Mouse (Mus musculus): Measurements from ENCODE around the gene Yipf1. TPM values are rescaled to one million over a fixed set of nuclear protein-coding genes. Genes with fewer than 3 reads are reported as not detected.

The Yipf1 gene
- polyA plus RNA-seq, 1 experiment from 2014 or later = 57.3 TPM

DNA sequence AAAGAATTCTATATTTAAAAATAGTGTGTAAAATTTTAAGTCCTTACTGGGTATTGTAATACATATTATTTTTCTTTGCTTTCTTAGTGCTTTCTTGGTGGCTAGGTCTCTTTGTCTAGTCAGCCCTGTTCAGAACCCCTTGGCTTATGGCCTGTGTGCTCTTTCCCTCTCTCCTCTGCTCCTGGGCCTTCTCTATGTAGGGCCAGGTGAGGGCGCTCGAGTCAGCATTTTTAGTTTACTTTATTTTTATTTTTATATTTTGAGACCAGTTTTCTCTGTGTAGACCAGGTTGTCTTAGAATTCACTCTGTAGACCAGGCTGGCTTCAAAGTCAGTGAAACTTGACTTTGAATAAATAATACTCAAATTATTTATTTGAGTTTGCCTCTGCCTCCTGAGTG, 58.1 kb downstream of the Yipf1 start:
- Histone ChIP-seq H3K4me1 (peaks cover 9% of the 10 kb centered on the region), H3K4me2 (replicated peaks) (no peak overlapping the region), H3K36me3 (peaks cover 45% of the 10 kb centered on the region), H3K9ac (no peak overlapping the region), H3K9me3 (replicated peaks) (no peaks in the 10 kb centered on the region), H3K27me3 (no peaks in the 10 kb centered on the region), H3K4me3 (replicated peaks) (no peak overlapping the region), H3K27ac (replicated peaks) (no peak overlapping the region)
- ATAC-seq (ENCODE audit: insufficient number of reproducible peaks, low FRiP score, low TSS enrichment, low read depth) = no peak
- WGBS = 63% methylated on average over 2 of the region's 2 CpGs

DNA sequence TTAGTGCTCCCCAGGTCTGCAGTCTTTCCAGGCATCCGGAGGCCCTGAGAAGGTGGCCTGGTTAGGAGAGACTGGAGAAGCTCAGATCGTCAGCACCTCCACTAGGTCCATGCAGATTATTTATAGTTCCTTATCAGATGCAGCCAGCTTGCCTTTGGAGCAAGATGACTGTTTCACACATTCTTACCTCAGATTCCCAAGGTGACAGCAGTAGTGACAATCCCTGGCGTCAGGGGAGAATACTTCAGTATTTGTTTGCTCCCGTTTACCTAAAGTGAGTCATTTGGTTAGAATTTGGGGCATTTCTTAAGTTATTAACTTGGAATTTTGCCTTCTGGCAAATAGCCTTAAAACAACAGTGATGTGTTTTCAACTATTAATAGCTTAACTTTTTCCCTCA, 60.5 kb downstream of the Yipf1 start:
- H3K4me1 ChIP-seq = no peaks in the 10 kb centered on the region
- H3K4me2 ChIP-seq (replicated peaks) = no peak overlapping the region
- no peak overlapping the region for H3K27ac ChIP-seq (replicated peaks)
- H3K4me3 ChIP-seq (replicated peaks) = no peak overlapping the region
- 68% methylated on average over 4 of the region's 4 CpGs for WGBS
- no peak overlapping the region for H3K9ac ChIP-seq
- H3K27me3 ChIP-seq = no peaks in the 10 kb centered on the region
- no peak for ATAC-seq (ENCODE audit: insufficient number of reproducible peaks, low FRiP score, low TSS enrichment, low read depth)
- no peaks in the 10 kb centered on the region for H3K9me3 ChIP-seq (replicated peaks)
- H3K36me3 ChIP-seq = peaks cover 41% of the 10 kb centered on the region

DNA sequence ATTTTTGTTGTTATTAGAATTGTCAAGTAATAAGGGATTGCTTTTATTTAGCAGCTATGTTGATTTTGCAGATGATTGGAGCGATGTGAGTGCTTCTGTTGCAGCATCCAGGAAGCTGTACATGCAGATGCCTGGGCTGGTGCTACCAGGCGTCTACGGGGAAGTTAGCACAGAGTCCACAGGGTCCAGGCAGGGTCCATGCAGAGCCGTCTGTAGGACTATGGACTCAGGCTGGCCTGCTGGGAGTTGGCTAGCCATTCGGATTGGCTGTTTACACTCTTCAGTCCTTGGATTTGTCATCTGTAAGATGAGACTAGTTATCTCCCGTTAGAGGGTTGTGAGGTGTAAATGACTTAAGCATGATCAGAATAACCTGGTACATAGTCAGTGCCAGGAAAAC, 64.8 kb downstream of the Yipf1 start:
- H3K4me3 ChIP-seq (replicated peaks) = no peak overlapping the region
- no peaks in the 10 kb centered on the region for H3K27me3 ChIP-seq
- H3K9me3 ChIP-seq (replicated peaks) = no peaks in the 10 kb centered on the region
- peaks cover 55% of the 10 kb centered on the region for H3K36me3 ChIP-seq
- 85% methylated on average over 6 of the region's 6 CpGs for WGBS
- H3K27ac ChIP-seq (replicated peaks) = no peak overlapping the region
- ATAC-seq (ENCODE audit: insufficient number of reproducible peaks, low FRiP score, low TSS enrichment, low read depth) = no peak
- H3K9ac ChIP-seq = no peak overlapping the region
- H3K4me1 ChIP-seq = no peaks in the 10 kb centered on the region
- H3K4me2 ChIP-seq (replicated peaks) = no peak overlapping the region

DNA sequence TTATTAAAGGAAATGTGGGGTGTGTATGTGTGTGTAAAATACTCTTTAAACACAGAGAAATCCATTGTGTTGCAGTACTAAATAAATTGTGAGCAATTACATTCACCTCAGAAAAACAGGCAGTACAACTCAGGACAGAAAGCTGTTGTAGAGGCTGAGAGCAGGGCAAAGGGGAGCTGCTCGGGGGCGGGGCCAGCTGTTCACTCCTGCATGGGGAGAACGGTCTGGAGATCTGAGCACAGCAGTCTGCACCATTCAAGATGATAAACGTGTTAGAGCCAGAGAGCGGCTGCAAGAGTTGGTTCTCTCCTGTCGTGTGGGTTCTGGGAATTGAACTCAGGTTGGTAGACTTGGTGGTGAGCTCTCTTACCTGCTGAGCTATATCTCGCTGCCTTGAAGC, 66.7 kb downstream of the Yipf1 start:
- WGBS = 82% methylated on average over 7 of the region's 7 CpGs
- no peak overlapping the region for H3K9ac ChIP-seq
- no peak for ATAC-seq (ENCODE audit: insufficient number of reproducible peaks, low FRiP score, low TSS enrichment, low read depth)

DNA sequence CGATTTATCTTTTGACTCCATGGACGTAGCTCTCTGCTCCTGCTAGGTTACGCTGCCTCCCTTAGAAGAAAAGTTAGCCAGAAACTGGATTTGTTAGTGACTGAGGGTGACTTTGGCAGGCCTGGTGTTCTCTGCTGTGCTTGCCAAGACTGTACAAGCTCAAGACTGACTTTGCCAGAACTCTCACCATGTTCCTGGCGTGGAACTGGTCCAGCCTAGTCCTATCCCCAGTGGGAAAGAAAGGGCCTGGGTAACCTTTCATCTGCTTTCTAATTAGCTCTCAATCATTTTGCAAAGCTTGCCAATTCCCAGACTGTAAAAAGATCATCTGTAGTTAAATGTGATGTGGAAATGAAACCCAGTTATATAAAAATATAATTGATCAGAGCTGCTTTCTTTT, 72.9 kb downstream of the Yipf1 start:
- H3K9me3 ChIP-seq (replicated peaks) = no peaks in the 10 kb centered on the region
- H3K9ac ChIP-seq = no peak overlapping the region
- ATAC-seq (ENCODE audit: insufficient number of reproducible peaks, low FRiP score, low TSS enrichment, low read depth) = no peak
- no peaks in the 10 kb centered on the region for H3K27me3 ChIP-seq
- H3K4me2 ChIP-seq (replicated peaks) = no peak overlapping the region
- no peaks in the 10 kb centered on the region for H3K4me1 ChIP-seq
- H3K4me3 ChIP-seq (replicated peaks) = no peak overlapping the region
- no peak overlapping the region for H3K27ac ChIP-seq (replicated peaks)
- WGBS = 96% methylated on average over 4 of the region's 4 CpGs
- H3K36me3 ChIP-seq = peaks cover 83% of the 10 kb centered on the region

More for the DNA sequence above, 66.7 kb downstream of the Yipf1 start:
- no peak overlapping the region for H3K27ac ChIP-seq (replicated peaks)
- H3K4me2 ChIP-seq (replicated peaks) = no peak overlapping the region
- H3K36me3 ChIP-seq = peaks cover 53% of the 10 kb centered on the region
- H3K27me3 ChIP-seq = no peaks in the 10 kb centered on the region
- H3K4me3 ChIP-seq (replicated peaks) = no peak overlapping the region
- no peaks in the 10 kb centered on the region for H3K4me1 ChIP-seq
- H3K9me3 ChIP-seq (replicated peaks) = no peaks in the 10 kb centered on the region

DNA sequence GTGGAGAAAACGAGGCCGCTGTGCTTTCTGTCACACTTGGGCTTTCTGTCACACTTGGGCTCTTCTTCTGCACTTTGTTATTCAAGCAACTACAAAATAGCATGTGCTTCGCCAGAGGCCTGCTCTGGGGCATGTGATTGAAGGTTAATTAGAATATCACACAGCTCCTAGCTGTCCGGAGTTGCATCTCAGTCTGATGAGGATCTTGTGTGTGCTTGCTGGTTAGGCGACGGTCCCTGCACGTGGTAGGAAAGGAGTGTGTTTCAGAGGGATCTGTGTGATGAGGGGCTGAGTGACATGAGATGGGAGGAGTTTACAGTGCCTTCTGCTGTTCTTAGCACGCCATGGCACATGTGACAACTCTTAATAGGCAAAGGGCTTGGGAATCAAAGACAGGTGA, 73.3 kb downstream of the Yipf1 start:
- no peaks in the 10 kb centered on the region for H3K27me3 ChIP-seq
- no peak overlapping the region for H3K27ac ChIP-seq (replicated peaks)
- ATAC-seq (ENCODE audit: insufficient number of reproducible peaks, low FRiP score, low TSS enrichment, low read depth) = no peak
- WGBS = 89% methylated on average over 8 of the region's 8 CpGs
- no peak overlapping the region for H3K4me2 ChIP-seq (replicated peaks)
- H3K36me3 ChIP-seq = peaks cover 84% of the 10 kb centered on the region
- no peaks in the 10 kb centered on the region for H3K4me1 ChIP-seq
- H3K9ac ChIP-seq = no peak overlapping the region
- no peaks in the 10 kb centered on the region for H3K9me3 ChIP-seq (replicated peaks)
- no peak overlapping the region for H3K4me3 ChIP-seq (replicated peaks)

DNA sequence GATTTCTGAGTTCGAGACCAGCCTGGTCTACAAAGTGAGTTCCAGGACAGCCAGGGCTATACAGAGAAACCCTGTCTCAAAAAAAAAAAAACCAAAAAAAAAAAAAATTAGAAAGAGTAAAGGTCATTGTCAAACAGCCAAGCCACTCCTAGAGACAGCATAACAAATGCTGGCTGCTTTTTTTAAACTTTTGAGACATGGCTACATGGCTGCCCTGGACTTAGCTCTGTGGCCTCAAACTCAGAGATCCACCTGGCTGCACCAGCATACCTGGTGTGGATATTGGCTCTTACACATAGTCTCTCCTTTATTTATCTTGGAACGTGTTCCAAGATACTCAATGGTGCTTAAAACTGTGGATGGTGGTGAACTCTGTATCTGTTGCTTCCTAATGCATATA, 74.1 kb downstream of the Yipf1 start:
- no peak overlapping the region for H3K4me2 ChIP-seq (replicated peaks)
- H3K4me1 ChIP-seq = no peaks in the 10 kb centered on the region
- H3K27me3 ChIP-seq = no peaks in the 10 kb centered on the region
- 89% methylated on average over 2 of the region's 2 CpGs for WGBS
- no peak overlapping the region for H3K9ac ChIP-seq
- H3K27ac ChIP-seq (replicated peaks) = no peak overlapping the region
- ATAC-seq (ENCODE audit: insufficient number of reproducible peaks, low FRiP score, low TSS enrichment, low read depth) = no peak
- no peaks in the 10 kb centered on the region for H3K9me3 ChIP-seq (replicated peaks)
- peaks cover 80% of the 10 kb centered on the region for H3K36me3 ChIP-seq
- no peak overlapping the region for H3K4me3 ChIP-seq (replicated peaks)

DNA sequence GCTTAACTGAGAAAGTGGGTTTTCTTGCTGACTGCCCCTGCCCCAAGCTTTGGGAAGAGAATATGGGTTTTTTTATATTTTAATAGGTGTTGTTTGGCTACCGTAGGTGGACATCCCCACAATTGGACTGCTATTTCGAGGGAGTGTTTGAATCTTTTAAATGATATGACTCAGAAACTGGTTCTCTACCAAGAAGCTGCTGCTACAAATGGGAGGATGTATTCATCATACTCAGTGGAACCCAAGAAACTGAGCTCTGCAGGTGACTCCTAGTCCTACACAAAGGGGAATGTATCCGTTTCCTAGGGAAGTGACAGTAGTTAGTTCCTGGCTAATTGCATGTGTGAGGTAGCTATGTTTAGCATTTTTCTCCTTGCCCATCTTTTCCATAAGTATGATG, 75.2 kb downstream of the Yipf1 start:
- Histone ChIP-seq H3K9me3 (replicated peaks) (no peaks in the 10 kb centered on the region), H3K4me2 (replicated peaks) (no peak overlapping the region), H3K27ac (replicated peaks) (no peak overlapping the region), H3K9ac (no peak overlapping the region), H3K4me1 (no peaks in the 10 kb centered on the region), H3K36me3 (peaks cover 85% of the 10 kb centered on the region), H3K27me3 (no peaks in the 10 kb centered on the region), H3K4me3 (replicated peaks) (no peak overlapping the region)
- WGBS = 97% methylated on average over 3 of the region's 3 CpGs
- ATAC-seq (ENCODE audit: insufficient number of reproducible peaks, low FRiP score, low TSS enrichment, low read depth) = no peak

DNA sequence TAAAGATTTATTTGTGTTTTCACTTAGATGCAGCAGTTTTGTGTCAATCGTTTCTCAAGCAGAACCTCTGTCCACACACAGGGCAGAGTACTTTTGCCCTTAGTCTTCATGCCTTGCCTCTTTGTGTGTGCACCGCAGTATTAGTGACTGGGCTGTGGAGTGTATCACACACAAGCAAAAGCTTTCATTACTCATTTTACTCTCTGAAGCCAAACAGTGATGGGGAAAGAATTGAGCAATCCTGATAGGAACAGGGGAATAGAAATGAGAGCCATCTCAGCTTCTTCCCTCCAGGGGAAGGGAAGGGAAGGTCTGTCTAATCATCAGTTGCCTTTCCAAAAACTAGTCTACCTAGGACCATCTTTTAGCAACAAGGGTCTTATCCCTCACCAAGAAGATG, 79.6 kb downstream of the Yipf1 start:
- Histone ChIP-seq H3K4me2 (replicated peaks) (no peak overlapping the region), H3K4me1 (no peaks in the 10 kb centered on the region), H3K36me3 (peaks cover 66% of the 10 kb centered on the region), H3K9ac (no peak overlapping the region), H3K27ac (replicated peaks) (no peak overlapping the region), H3K27me3 (no peaks in the 10 kb centered on the region), H3K9me3 (replicated peaks) (no peaks in the 10 kb centered on the region), H3K4me3 (replicated peaks) (no peak overlapping the region)
- ATAC-seq (ENCODE audit: insufficient number of reproducible peaks, low FRiP score, low TSS enrichment, low read depth) = no peak
- 92% methylated on average over 2 of the region's 2 CpGs for WGBS

Other genes starting within 250 kb of the Yipf1 start
- 83.6 and 87.5 TPM in 2 replicates for gene Mrpl37, start 247.5 kb upstream of the Yipf1 start, polyA plus RNA-seq (2015; fragmentation: Nextera tagmentation; extraction: Ambion mirVana)
- gene Cyb5rl, start 247.4 kb upstream of the Yipf1 start, polyA plus RNA-seq (2015; fragmentation: Nextera tagmentation; extraction: Ambion mirVana) = 7.6 and 8.2 TPM in 2 replicates
- gene Cdcp2, start 217.5 kb upstream of the Yipf1 start, polyA plus RNA-seq (2015; fragmentation: Nextera tagmentation; extraction: Ambion mirVana) = not detected in 2 replicates
- 583 and 621 TPM in 2 replicates for gene Tmem59, start 136.0 kb upstream of the Yipf1 start, polyA plus RNA-seq (2015; fragmentation: Nextera tagmentation; extraction: Ambion mirVana)
- 22.5 and 24.7 TPM in 2 replicates for gene Tceanc2, start 135.2 kb upstream of the Yipf1 start, polyA plus RNA-seq (2015; fragmentation: Nextera tagmentation; extraction: Ambion mirVana)
- 0.25 TPM in 2 replicates for gene Ldlrad1, start 105.2 kb upstream of the Yipf1 start, polyA plus RNA-seq (2015; fragmentation: Nextera tagmentation; extraction: Ambion mirVana)
- 66.6 and 72.3 TPM in 2 replicates for gene Lrrc42, start 60.8 kb upstream of the Yipf1 start, polyA plus RNA-seq (2015; fragmentation: Nextera tagmentation; extraction: Ambion mirVana)
- 41.1 and 43.9 TPM in 2 replicates for gene Hspb11, start 60.8 kb upstream of the Yipf1 start, polyA plus RNA-seq (2015; fragmentation: Nextera tagmentation; extraction: Ambion mirVana)
- 0.35 and 0.89 TPM in 2 replicates for gene Dio1, start 7.2 kb upstream of the Yipf1 start, polyA plus RNA-seq (2015; fragmentation: Nextera tagmentation; extraction: Ambion mirVana)
- 26.0 and 27.9 TPM in 2 replicates for gene Ndc1, start 53.4 kb downstream of the Yipf1 start, polyA plus RNA-seq (2015; fragmentation: Nextera tagmentation; extraction: Ambion mirVana)
- gene Glis1, start 120.2 kb downstream of the Yipf1 start, polyA plus RNA-seq (2015; fragmentation: Nextera tagmentation; extraction: Ambion mirVana) = 35.3 and 37.4 TPM in 2 replicates